Mouse (Mus musculus): ENCODE data around the gene 4930474N05Rik.

The 4930474N05Rik gene

GRCm38 (mm10) chr14:36094617-36095016 lies at the start of gene 4930474N05Rik:
4930474N05Rik (plus strand) TSS chr14:36094917.
- DNase-seq: no peak

GRCm38 (mm10) chr14:36048746-36049391 lies 45.8 kb upstream of the 4930474N05Rik start:
- no peak for DNase-seq

GRCm38 (mm10) chr14:36053281-36053680 lies 41.4 kb upstream of the 4930474N05Rik start:
- no peak for DNase-seq

GRCm38 (mm10) chr14:36098528-36098927 lies 3.8 kb downstream of the 4930474N05Rik start:
- no peak for DNase-seq

GRCm38 (mm10) chr14:36099647-36100046 lies 4.9 kb downstream of the 4930474N05Rik start:
- no peak for DNase-seq

GRCm38 (mm10) chr14:36100731-36101130 lies 6.0 kb downstream of the 4930474N05Rik start:
- DNase-seq: no peak

GRCm38 (mm10) chr14:36114481-36114880 lies 19.8 kb downstream of the 4930474N05Rik start:
- no peak for DNase-seq

- DNase-seq: no peak
Measured at GRCm38 (mm10) chr14:36123775-36124335, 29.1 kb downstream of the 4930474N05Rik start.

- no peak for DNase-seq
Measured at GRCm38 (mm10) chr14:36135749-36136148, 41.0 kb downstream of the 4930474N05Rik start.

- no peak for DNase-seq
Measured at GRCm38 (mm10) chr14:36137696-36138095, 43.0 kb downstream of the 4930474N05Rik start.

GRCm38 (mm10) chr14:36145261-36145660 lies 50.5 kb downstream of the 4930474N05Rik start:
- DNase-seq: no peak

All from kidney, adult 18-20 months (tissue).